Mouse (Mus musculus) stomach, postnatal 0 days (tissue): ENCODE data around the gene Tha1. TPM values are rescaled to one million over a fixed set of nuclear protein-coding genes. Genes with fewer than 3 reads are reported as not detected.

Experiments
- ATAC-seq: fragments of 200-750 bp; cut with Nextera tagmentation; 2 replicates; pipeline ENCODE4 v1.8.0; 2017; ENCODE audit not compliant: low FRiP score, low TSS enrichment
- DNase-seq: peaks from one replicate; pipeline ENCODE4 v3.0.0-alpha.2; 2016; ENCODE audit warnings: low spot score
- H3K27ac ChIP-seq: fragments of 300-500 bp; sonication (generic); replicated peaks from 2 replicates; pipeline ENCODE4 v1.5.1; 2014; ENCODE audit warnings: mild to moderate bottlenecking, control low read depth
- H3K27me3 ChIP-seq: fragments of 300-500 bp; sonication (generic); 2 replicates; pipeline ENCODE4 v1.6.1; 2014; ENCODE audit warnings: low read length; ENCODE audit not compliant: control insufficient read depth, insufficient read depth
- H3K36me3 ChIP-seq: fragments of 300-500 bp; sonication (generic); 2 replicates; pipeline ENCODE4 v1.6.1; 2014; ENCODE audit warnings: low read length, mixed read lengths; ENCODE audit not compliant: control insufficient read depth, insufficient read depth
- H3K4me1 ChIP-seq: fragments of 300-500 bp; sonication (generic); replicated peaks from 2 replicates; pipeline ENCODE4 v1.6.1; 2014; ENCODE audit warnings: antibody characterized with exemption; ENCODE audit not compliant: control insufficient read depth, insufficient read depth
- H3K4me2 ChIP-seq: fragments of 300-500 bp; sonication (generic); replicated peaks from 2 replicates; pipeline ENCODE4 v1.6.1; 2014; ENCODE audit warnings: low read depth, mild to moderate bottlenecking, control low read depth, moderate library complexity
- H3K4me3 ChIP-seq: fragments of 300-500 bp; sonication (generic); 2 replicates; pipeline ENCODE4 v1.5.1; 2014; ENCODE audit warnings: low read depth, low read length, control low read depth
- H3K9ac ChIP-seq: fragments of 300-500 bp; sonication (generic); 2 replicates; pipeline ENCODE4 v1.6.1; 2014; ENCODE audit warnings: mild to moderate bottlenecking, low read length, control low read depth, mixed read lengths
- H3K9me3 ChIP-seq: fragments of 300-500 bp; sonication (generic); 2 replicates; pipeline ENCODE4 v1.6.1; 2016; ENCODE audit warnings: low read length; ENCODE audit not compliant: control insufficient read depth
- CTCF ChIP-seq: IDR thresholded peaks from 2 replicates; pipeline ENCODE4 v1.5.1; 2016; ENCODE audit warnings: antibody characterized with exemption, low read depth, mild to moderate bottlenecking, moderate library complexity
- EP300 ChIP-seq: optimal IDR thresholded peaks from 2 replicates; pipeline ENCODE3; 2016; ENCODE audit warnings: antibody characterized with exemption
- WGBS: fragments of 180-500 bp; shearing (Covaris S2); extraction: QIAGEN DNeasy Blood & Tissue Kit; methylation state at CpG from one replicate; pipeline ENCODE4 v1.1.7; 2014; 5-methylcytosine and 5-hydroxymethylcytosine counted together
- polyA plus RNA-seq: library from polyadenylated mRNA; unstranded; fragments of >200 nt; fragmentation: Nextera tagmentation; extraction: Ambion mirVana; gene quantifications from 2 replicates; pipeline ENCODE4 v1.2.1, GENCODE M21; 2015

The Tha1 gene
- polyA plus RNA-seq, 1 experiment from 2014 or later: 5.7 TPM

DNA sequence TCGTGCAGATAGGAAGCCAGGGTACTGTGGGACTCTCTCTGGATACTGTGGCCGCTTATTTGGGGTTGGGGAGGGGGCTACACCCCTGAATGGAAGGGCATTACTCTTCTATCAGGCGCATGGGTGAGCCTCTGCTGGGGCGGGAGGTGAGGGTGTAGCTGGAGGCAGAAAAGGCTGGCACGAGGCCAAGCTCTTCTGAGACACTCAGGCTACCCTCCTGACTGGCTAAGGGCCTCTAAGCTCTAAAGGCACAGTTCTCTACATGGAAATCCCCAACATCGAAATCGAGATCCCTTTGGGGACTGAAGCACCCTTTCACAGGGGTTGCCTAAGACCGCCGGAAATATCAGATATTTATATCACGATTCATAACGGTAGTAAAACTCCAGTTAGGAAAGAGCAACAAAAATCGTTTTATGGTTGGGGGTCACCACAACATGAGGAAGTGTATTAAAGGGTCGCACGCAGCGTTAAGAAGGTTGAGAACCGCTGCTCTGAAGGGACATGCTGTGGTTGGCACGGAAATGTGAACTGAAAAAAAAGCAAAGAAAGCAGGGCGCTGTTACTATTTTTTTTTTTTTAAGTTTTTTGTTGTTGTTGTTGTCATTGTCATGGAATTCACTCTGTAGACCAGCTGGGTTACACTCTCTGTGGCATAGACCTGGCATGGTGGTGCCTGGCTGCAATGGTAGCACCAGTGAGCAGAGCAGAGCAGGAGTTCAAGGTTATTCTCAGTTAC, 45.0 kb downstream of the Tha1 start:
- DNase-seq: peak; percentile 70

DNA sequence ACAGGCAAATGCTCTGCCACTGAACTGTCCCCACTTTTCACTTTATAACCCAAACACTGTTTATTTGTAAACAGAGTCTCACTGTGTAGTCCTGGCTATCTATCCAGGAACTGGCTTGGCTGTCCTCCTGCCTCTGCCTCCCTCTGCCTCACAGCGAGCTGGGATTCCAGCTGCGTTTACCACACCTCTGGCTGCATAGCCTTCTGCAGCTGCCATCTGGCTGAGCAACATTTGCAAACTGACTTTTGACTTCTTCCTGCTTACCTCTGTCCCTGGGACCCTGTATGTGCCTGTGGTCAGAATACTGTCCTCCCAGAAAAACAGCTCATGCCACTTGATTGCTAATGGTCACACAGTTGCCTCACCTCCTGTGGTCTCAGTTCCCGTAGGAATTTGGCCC, 45.9 kb downstream of the Tha1 start:
- H3K27ac ChIP-seq: peak overlapping the region; percentile 40; the same call in 1 of the 2 replicates
- H3K36me3 ChIP-seq: no peaks in the 10 kb centered on the region
- no peak overlapping the region for H3K9ac ChIP-seq
- H3K27me3 ChIP-seq: no peaks in the 10 kb centered on the region
- H3K4me3 ChIP-seq: no peak overlapping the region
- H3K4me1 ChIP-seq: peaks cover 16% of the 10 kb centered on the region
- ATAC-seq: no peak
- no peaks in the 10 kb centered on the region for H3K9me3 ChIP-seq
- TF ChIP-seq EP300: no peak
- no peak for TF ChIP-seq CTCF
- WGBS: 40% methylated on average over 3 of the region's 3 CpGs
- no peak for DNase-seq
- no peak overlapping the region for H3K4me2 ChIP-seq

More for the DNA sequence above, 45.0 kb downstream of the Tha1 start:
- TF ChIP-seq CTCF (no peak), EP300 (no peak)
- Histone ChIP-seq H3K4me1 (peaks cover 10% of the 10 kb centered on the region), H3K27ac (peak overlapping the region; percentile 87), H3K9ac (peak overlapping the region; percentile 31; the same call in 1 of the 2 replicates), H3K36me3 (no peaks in the 10 kb centered on the region), H3K9me3 (no peaks in the 10 kb centered on the region), H3K4me2 (no peak overlapping the region), H3K27me3 (no peaks in the 10 kb centered on the region), H3K4me3 (no peak overlapping the region)
- 53% methylated on average over 18 of the region's 18 CpGs for WGBS
- no peak for ATAC-seq

DNA sequence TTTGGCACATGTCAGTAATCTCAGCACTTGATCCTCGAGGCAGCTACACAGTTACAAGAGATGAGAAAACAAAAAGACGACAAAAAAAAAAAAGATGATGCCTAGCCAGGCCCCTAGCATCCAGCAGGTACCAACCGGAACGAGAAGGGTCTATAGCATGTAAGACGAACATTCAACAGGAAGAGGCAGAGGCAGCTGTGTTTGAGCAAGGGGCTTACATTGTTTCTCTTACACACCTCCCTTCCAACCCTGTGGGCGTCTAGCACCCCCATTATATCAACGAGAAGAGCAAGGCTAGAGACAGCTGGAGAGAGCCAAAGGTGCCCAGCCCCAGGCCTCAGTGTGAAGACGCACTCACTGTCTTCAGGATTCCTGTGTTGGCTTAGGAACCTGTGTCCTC, 46.4 kb downstream of the Tha1 start:
- Histone ChIP-seq H3K9me3 (no peaks in the 10 kb centered on the region), H3K4me3 (no peak overlapping the region), H3K27ac (peak overlapping the region; percentile 84; the same call in 1 of the 2 replicates), H3K36me3 (no peaks in the 10 kb centered on the region), H3K4me1 (peaks cover 16% of the 10 kb centered on the region), H3K4me2 (peak overlapping the region; percentile 79), H3K9ac (no peak overlapping the region), H3K27me3 (no peaks in the 10 kb centered on the region)
- ATAC-seq (no peak), DNase-seq (no peak)
- WGBS: 38% methylated on average over 8 of the region's 8 CpGs
- no peak for TF ChIP-seq EP300
- TF ChIP-seq CTCF: no peak

DNA sequence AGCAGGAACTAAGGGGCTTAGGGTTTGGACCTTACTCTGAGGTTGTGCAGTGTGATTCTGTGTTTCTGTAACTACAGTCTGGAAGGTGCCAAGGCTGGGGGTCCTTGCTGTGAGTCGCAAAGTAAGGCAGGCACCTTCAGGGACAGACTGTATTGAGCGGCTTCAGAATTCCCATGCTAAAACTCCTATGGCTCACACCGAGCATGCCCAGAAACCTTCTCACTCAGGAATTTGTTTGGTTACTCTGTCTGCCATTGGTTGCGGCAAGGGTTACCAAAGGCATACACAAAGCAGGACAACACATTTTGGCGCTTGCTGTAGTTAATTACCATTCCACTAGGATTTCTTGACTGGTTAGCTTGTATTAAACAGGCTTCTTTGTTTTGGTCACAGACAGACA, 47.1 kb downstream of the Tha1 start:
- Histone ChIP-seq H3K36me3 (no peaks in the 10 kb centered on the region), H3K4me1 (peaks cover 16% of the 10 kb centered on the region), H3K4me3 (peak overlapping the region; percentile 52), H3K9me3 (no peaks in the 10 kb centered on the region), H3K4me2 (peak overlapping the region; percentile 79), H3K27ac (peak overlapping the region; percentile 84), H3K27me3 (no peaks in the 10 kb centered on the region), H3K9ac (peak overlapping the region; percentile 60)
- no peak for DNase-seq
- WGBS: 4% methylated on average over 5 of the region's 5 CpGs
- ATAC-seq: no peak
- TF ChIP-seq EP300 (no peak), CTCF (0 out of 2 replicates have a peak, but pooled peaks have one; percentile 9)

DNA sequence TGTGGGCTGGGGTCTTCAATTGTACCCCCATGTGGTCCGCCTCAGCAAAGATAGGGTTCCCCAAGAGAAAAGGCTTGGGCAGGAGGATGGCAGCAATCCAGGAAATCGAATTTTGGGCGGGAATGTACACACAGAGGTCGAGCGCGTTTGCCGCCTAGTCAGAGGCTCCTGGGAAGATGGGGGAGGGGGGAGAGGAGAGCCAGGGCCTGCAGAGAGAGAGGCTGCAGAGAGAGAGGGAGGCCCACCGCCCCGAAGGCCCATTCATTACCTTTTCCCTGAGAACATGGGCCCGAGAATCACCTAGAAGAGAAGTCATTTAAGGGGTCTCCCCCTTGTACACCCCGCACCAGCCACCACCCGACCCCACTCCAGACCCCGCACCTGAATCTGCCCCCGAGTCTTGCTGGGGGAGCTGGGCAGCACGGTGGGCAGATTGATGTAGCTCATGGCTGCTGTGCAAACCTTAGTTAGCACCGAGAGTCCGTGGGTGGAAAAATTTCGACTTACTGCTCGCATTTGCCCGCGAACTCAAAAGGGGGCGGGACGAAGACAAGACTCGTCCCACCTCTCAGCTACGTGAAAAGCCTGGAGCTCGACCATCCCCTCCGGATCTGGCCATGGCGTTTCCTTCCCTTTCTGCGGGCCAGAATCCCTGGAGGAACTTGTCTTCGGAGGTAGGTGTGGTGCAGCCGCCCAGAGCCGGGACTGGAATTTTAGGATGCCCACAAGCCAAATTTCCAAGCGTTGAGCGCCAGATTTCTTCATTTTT, 47.8 kb downstream of the Tha1 start, which contains the start of the genes Afmid and Tk1:
Afmid (plus strand) TSS at position 592 of the 769 bp plus-strand sequence.
Tk1 (minus strand) TSS at position 760 of the 769 bp plus-strand sequence.
- Histone ChIP-seq H3K27ac (peak within 1 kb of the TSS; percentile 84), H3K27me3 (no peaks in the 10 kb centered on the region), H3K4me1 (peaks cover 16% of the 10 kb centered on the region), H3K4me3 (peak within 1 kb of the TSS; percentile 52), H3K9me3 (no peaks in the 10 kb centered on the region), H3K9ac (peak within 1 kb of the TSS; percentile 60), H3K4me2 (peak within 1 kb of the TSS; percentile 79), H3K36me3 (no peaks in the 10 kb centered on the region)
- DNase-seq: peak; percentile 87
- TF ChIP-seq EP300: no peak
- peak; percentile 25; the same call in 1 of the 2 replicates for ATAC-seq
- WGBS: under 1% methylated on average over 34 of the region's 34 CpGs
